Mouse (Mus musculus) cortical plate, adult 2 months (tissue): ENCODE results near the gene Hoxa6.

ENCODE experiments used
- CTCF ChIP-seq: fragments of 200-500 bp; IDR thresholded peaks from 2 replicates; pipeline ENCODE4 v1.5.1; 2011; ENCODE audit warnings: mild to moderate bottlenecking, control low read depth, low read length; ENCODE audit not compliant: insufficient read depth; ENCODE audit errors: extremely low read depth
- POLR2A ChIP-seq: fragments of 200-500 bp; IDR thresholded peaks from 2 replicates; pipeline ENCODE4 v1.6.1; 2011; ENCODE audit warnings: mild to moderate bottlenecking, low read length, control low read depth; ENCODE audit not compliant: insufficient read depth; ENCODE audit errors: extremely low read depth

- no peak for TF ChIP-seq POLR2A
- no peak for TF ChIP-seq CTCF
These were observed 26.5 kb downstream of the Hoxa6 start for GRCm38 (mm10) chr6:52182030-52182429.
